Mouse (Mus musculus) cerebellum, adult 2 months (tissue): ENCODE data around the gene Agap2. TPM values are rescaled to one million over a fixed set of nuclear protein-coding genes. Genes with fewer than 3 reads are reported as not detected.

Experiments used
- DNase-seq, 2 experiments: peaks; one replicate each; pipeline ENCODE4 v3.0.0; 2021
- H3K27ac ChIP-seq: fragments of 200-500 bp; 2 replicates; pipeline ENCODE4 v1.5.1; 2012; ENCODE audit warnings: low read length, control low read depth, inconsistent platforms; ENCODE audit not compliant: insufficient read depth
- H3K27me3 ChIP-seq: fragments of 200-500 bp; 2 replicates; pipeline ENCODE4 v1.6.1; 2012; ENCODE audit warnings: inconsistent platforms, mild to moderate bottlenecking, low read length, moderate library complexity; ENCODE audit not compliant: control insufficient read depth, insufficient read depth
- H3K4me1 ChIP-seq: fragments of 200-500 bp; 2 replicates; pipeline ENCODE4 v1.6.1; 2011; ENCODE audit warnings: low read length; ENCODE audit not compliant: control insufficient read depth, insufficient read depth
- H3K4me3 ChIP-seq: fragments of 200-500 bp; replicated peaks from 2 replicates; pipeline ENCODE3; 2011; ENCODE audit warnings: mild to moderate bottlenecking, low read depth, low read length, control low read depth; ENCODE audit not compliant: insufficient read depth
- CTCF ChIP-seq: fragments of 200-500 bp; IDR thresholded peaks from 2 replicates; pipeline ENCODE4 v1.5.1; 2011; ENCODE audit warnings: low read depth, mild to moderate bottlenecking, control low read depth, low read length, moderate library complexity, borderline replicate concordance; ENCODE audit not compliant: insufficient read depth
- POLR2A ChIP-seq: fragments of 200-500 bp; IDR thresholded peaks from 2 replicates; pipeline ENCODE4 v1.6.1; 2011; ENCODE audit warnings: low read length, control low read depth, borderline replicate concordance; ENCODE audit not compliant: insufficient read depth
- WGBS: fragments of 180-500 bp; shearing (Covaris S2); methylation state at CpG from one replicate; pipeline ENCODE4 v1.1.7; 2018; 5-methylcytosine and 5-hydroxymethylcytosine counted together
- polyA plus RNA-seq: library from polyadenylated mRNA; depleted of rRNA; stranded (reverse); fragments of >200 nt; gene quantifications from 2 replicates; pipeline ENCODE4 v1.2.3, GENCODE M21; 2012

The Agap2 gene
- polyA plus RNA-seq, 1 experiment, result 99.5 TPM

GRCm38 (mm10) chr10:127121066-127121477 is 46.0 kb downstream of the Agap2 start, which contains the start of gene Os9:
Os9 (minus strand) TSS chr10:127121131.
- under 1% methylated on average over 19 of the region's 19 CpGs for WGBS
- peak; percentile 97 to 99 for DNase-seq
- TF ChIP-seq CTCF (no peak), POLR2A (peak; percentile 95)
- Histone ChIP-seq H3K27me3 (no peaks in the 10 kb centered on the region), H3K4me1 (peaks cover 3% of the 10 kb centered on the region; the same call in 1 of the 2 replicates), H3K27ac (peak within 1 kb of the TSS; percentile 12; the same call in 1 of the 2 replicates), H3K4me3 (peak within 1 kb of the TSS; percentile 78)

GRCm38 (mm10) chr10:127122018-127122417 is 46.9 kb downstream of the Agap2 start:
- no peak overlapping the region for H3K4me3 ChIP-seq
- TF ChIP-seq CTCF, result no peak
- TF ChIP-seq POLR2A, result no peak
- WGBS, result 92% methylated on average over 3 of the region's 3 CpGs
- no peaks in the 10 kb centered on the region for H3K27me3 ChIP-seq
- no peak for DNase-seq
- peaks cover 3% of the 10 kb centered on the region; the same call in 1 of the 2 replicates for H3K4me1 ChIP-seq
- H3K27ac ChIP-seq, result no peak overlapping the region

- no peak for TF ChIP-seq CTCF
- peak; percentile 93 for TF ChIP-seq POLR2A
- Histone ChIP-seq H3K4me3 (peak overlapping the region; percentile 55), H3K27me3 (no peaks in the 10 kb centered on the region), H3K4me1 (peaks cover 3% of the 10 kb centered on the region; the same call in 1 of the 2 replicates), H3K27ac (peak overlapping the region; percentile 83)
- 6% methylated on average over 13 of the region's 13 CpGs for WGBS
- peak; percentile 71 to 77 for DNase-seq
These were observed 47.8 kb downstream of the Agap2 start for GRCm38 (mm10) chr10:127122784-127123435.

DNA sequence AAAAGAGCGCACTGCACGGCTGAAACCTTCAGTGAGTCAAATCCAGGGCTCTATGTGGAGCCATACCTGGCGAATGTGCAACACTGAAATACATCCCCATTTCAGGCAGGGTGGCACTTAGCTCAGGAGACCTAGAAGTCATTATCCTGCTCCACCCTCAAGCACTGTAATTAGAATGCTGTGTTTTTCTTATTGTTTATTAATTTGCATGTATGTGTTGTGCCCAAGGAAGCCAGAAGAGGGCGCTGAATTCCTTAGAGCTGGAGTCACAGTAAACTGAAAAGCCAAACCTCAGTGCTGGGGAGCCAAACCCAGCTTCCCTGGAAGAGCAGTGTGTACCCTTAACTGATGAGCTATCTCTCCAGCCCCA is 48.3 kb downstream of the Agap2 start:
- TF ChIP-seq POLR2A (peak; percentile 25; the same call in 1 of the 2 replicates), CTCF (peak; percentile 60)
- peak; percentile 82 to 85 for DNase-seq
- WGBS, result 3% methylated on average over 4 of the region's 4 CpGs
- H3K4me1 ChIP-seq, result peaks cover 3% of the 10 kb centered on the region; the same call in 1 of the 2 replicates
- H3K27ac ChIP-seq, result peak overlapping the region; percentile 83
- no peaks in the 10 kb centered on the region for H3K27me3 ChIP-seq
- peak overlapping the region; percentile 55 for H3K4me3 ChIP-seq

DNA sequence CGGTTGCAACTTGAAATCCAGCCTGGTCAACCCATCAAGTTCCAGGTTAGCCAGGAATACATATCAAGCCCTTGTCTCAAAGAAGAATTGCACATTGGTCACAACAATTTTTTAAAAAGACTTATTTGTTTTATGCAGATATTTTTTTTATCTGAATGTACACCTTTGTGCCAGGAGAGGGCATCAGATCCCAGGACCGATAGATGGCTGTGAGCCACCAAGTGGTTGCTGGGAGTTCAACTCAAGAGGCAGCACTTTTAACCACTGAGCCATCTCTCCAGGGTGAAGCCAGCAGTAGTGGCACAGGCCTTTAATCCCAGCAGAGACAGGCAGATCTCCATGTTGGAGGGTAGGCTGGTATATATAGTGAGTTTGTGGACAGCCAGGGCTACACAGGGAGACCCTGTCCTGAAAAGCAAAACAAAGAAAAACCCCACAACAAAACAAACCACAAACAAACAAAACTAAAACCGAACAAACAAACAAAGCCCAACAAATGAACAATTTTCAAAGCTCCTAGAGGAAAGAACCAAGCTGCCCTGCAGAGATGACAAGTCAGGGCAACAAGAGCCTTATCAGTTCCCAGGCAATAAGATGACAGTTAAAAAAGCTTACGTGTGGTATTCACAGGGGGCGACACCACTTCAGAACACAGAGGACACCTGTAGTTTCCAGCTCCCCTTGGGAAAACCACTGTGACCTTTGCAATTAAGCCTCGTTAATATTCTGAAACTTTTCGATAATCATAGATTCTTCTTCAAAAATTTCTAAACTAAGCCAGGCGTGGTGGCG is 50.3 kb downstream of the Agap2 start:
- H3K4me1 ChIP-seq, result peaks cover 3% of the 10 kb centered on the region; the same call in 1 of the 2 replicates
- H3K27ac ChIP-seq, result no peak overlapping the region
- 71% methylated on average over 9 of the region's 9 CpGs for WGBS
- no peak overlapping the region for H3K4me3 ChIP-seq
- no peaks in the 10 kb centered on the region for H3K27me3 ChIP-seq
- TF ChIP-seq POLR2A (no peak), CTCF (peak; percentile 49; the same call in 1 of the 2 replicates)
- DNase-seq, result peak; percentile 32 to 38

DNA sequence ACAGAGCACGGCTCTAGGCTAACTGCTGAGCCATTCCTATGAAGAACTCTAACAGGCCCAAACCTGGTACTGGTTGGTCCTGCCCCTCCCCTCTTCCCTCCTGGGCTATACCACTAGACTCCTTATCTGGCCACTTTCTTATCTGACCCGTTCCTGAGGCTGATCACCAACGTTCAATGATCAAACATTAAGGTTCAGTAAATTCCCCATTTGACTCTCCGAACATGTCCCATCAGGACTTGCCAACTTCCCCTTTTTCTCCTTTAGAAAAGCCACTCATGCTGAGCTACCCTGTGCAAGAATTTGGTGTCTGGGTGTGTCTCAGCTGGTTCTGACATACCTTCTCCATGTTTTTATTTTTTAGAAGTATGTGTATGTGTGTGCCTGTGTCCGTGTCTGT is 51.5 kb downstream of the Agap2 start:
- TF ChIP-seq POLR2A (no peak), CTCF (no peak)
- Histone ChIP-seq H3K4me1 (peaks cover 3% of the 10 kb centered on the region; the same call in 1 of the 2 replicates), H3K4me3 (no peak overlapping the region), H3K27ac (no peak overlapping the region), H3K27me3 (no peaks in the 10 kb centered on the region)
- DNase-seq, result no peak
- WGBS, result 89% methylated on average over 5 of the region's 5 CpGs

DNA sequence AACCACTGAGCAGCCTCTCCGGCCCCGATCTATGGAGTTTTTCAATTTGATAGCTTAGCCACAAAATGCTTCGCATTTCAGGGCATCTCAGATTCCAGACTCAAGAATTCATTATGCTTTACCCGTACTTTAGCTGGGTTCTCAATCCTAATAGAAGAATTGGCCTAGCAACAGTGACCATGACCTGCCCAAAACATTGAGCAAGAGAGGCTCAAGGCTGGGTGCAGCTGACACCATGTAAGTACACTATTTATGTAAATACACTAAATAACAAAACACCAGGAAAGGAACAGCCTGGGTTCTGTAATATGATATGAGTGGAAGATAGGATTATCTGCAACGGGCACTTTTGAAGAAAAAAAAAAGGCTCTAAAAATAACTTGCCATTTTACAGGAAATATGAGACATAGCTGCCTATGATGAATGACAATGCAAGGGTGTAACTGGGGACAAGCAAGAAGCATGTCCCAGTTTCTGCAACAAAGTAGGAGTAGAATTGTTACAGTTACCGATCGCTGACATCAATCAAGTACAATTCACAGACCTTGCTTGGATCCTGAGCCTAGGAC is 52.7 kb downstream of the Agap2 start:
- Histone ChIP-seq H3K27ac (no peak overlapping the region), H3K27me3 (no peaks in the 10 kb centered on the region), H3K4me1 (0 out of 2 replicates have a peak, but pooled peaks cover 2% of the 10 kb centered on the region), H3K4me3 (no peak overlapping the region)
- DNase-seq, result no peak
- no peak for TF ChIP-seq POLR2A
- TF ChIP-seq CTCF, result no peak
- 88% methylated on average over 7 of the region's 7 CpGs for WGBS
